Mouse (Mus musculus) embryonic stem cell, embryonic (primary cell): ENCODE results near the gene Nipsnap3b.

ENCODE experiments used
- CTCF ChIA-PET, 4 experiments: fragments of 300-600 bp in 2 of 4; fragments of 350-600 bp in 2 of 4; sonication (Branson Sonifier 250); formaldehyde crosslinking; loops; one replicate each; lab custom pipeline; 2022; ENCODE audit warnings: inconsistent platforms in 2 of 4; lab: Charles Lee
- POLR2A ChIA-PET, 4 experiments: fragments of 300-600 bp in 2 of 4; fragments of 350-600 bp in 2 of 4; sonication (Branson Sonifier 250); formaldehyde crosslinking; loops; one replicate each; lab custom pipeline; 2022; ENCODE audit warnings: antibody characterized with exemption in 4 of 4, inconsistent platforms in 1 of 4; lab: Charles Lee

Gene Nipsnap3b

GRCm38 (mm10) chr4:53046238-53047022 is 34.8 kb downstream of the Nipsnap3b start:
- ChIA-PET POLR2A (interaction anchor here in 1 of 4 experiments (0.6 to 0.9 kb wide), 2 partner anchors 19 to 508 kb away, joined by 3 read pairs; no protein-coding TSS in a partner anchor), CTCF (no interaction called here)

GRCm38 (mm10) chr4:53062301-53063008 is 50.8 kb downstream of the Nipsnap3b start:
- ChIA-PET CTCF (interaction anchor here in 1 of 4 experiments (0.6 kb wide), 1 partner anchor 431 kb away, joined by 3 read pairs; no protein-coding TSS in a partner anchor), POLR2A (no interaction called here)
